Mouse (Mus musculus) right cerebral cortex, adult 18-20 months (tissue): ENCODE data around the gene Nfe2l1.

ENCODE experiments used
- DNase-seq: peaks from one replicate; pipeline ENCODE4 v3.0.0; 2022; ENCODE audit warnings: mixed read lengths

The Nfe2l1 gene

DNA sequence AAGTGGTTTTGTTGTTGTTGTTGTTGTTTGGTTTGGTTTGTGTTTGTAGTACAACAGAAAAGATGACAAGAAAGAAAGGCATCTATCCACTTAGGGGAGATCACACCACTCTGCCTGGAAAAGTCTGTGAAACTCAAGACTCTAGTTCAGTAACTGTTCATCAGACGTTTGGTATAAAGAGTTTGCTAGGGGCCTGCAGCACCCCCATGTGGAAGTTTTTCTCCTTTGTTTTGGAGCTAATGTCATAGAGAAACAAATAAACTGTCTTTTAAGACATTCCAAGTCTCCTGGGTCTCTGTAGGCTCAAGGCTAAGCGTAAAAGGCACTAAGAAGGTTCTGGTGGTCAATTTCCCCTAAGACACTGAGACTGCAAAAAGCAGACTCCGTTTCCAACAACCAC is 53.7 kb downstream of the Nfe2l1 start:
- no peak for DNase-seq

DNA sequence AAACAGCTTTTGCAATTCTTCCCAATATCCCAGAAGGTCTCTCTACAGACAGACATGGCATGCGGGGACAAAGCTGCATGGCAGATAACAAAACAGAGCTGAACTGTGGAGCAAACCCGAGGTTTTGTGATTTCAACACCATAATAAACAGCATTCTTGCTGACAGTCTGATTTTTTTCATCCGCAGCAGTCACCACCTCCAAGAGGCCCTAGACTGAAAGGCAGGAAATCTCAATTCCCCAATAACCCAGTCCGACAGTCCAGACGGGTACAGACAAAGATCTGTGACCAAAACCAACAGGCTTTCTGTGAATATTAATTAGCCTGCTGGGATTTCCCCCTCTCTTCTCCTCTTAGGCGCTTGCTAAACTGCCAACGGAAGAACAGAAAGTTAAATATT is 54.1 kb downstream of the Nfe2l1 start:
- DNase-seq = no peak

DNA sequence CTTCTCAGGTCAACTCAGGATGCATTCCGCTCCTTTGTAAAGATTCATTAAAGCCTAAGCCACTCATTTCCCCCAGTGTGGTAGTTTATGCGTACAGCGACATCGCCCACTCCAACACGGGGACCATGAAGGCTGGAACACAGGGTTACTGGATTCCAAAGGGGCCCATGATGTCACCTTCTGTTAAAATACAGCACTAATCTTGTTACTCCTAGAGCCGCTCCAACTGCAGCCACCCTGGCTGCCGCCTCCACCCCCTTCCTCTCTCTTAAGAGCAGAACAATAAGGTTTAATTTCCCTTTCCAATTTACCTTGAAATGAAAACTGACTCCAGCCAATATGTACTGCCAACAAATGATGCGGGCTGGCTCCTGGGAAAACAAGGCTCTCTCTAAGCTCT is 54.7 kb downstream of the Nfe2l1 start:
- DNase-seq = no peak

DNA sequence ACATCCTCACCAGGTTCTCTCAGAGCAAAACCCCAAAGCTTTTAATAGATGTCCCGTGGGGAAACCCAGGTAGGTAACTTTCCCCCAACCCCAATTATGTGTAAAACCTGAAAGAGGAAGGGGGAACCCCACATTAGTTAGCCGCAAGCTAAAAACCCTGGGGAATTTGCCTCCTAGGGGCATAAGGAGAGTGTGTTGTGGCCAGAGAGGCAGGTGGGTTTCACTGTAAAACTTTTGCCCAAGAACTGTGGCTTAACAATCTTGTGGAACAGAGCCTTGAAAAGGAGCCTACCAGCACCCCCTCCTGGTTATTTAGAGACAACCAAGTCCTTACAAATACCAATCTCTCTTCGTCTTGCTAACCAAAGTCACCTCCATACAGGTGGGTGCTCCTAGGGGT is 55.2 kb downstream of the Nfe2l1 start:
- DNase-seq = no peak

DNA sequence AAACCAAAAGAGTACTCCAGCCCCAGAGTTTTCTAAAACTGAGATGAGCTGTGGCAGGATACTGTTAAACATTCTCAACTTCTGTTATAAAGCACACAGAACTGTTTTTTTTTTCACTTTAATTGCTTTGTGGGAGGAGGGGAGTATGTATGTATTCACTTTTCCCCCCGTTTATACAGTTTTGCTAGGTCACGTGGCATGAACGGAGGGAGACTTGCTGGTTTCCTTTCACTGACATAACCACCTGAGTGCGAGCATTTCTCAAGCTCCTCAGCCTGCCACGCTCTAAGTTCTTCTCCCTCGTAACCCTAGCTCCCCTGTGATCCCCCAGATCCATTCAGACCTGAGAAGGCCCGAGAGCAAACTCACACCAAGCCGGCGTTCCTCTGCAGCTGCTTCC is 57.4 kb downstream of the Nfe2l1 start:
- DNase-seq = no peak

DNA sequence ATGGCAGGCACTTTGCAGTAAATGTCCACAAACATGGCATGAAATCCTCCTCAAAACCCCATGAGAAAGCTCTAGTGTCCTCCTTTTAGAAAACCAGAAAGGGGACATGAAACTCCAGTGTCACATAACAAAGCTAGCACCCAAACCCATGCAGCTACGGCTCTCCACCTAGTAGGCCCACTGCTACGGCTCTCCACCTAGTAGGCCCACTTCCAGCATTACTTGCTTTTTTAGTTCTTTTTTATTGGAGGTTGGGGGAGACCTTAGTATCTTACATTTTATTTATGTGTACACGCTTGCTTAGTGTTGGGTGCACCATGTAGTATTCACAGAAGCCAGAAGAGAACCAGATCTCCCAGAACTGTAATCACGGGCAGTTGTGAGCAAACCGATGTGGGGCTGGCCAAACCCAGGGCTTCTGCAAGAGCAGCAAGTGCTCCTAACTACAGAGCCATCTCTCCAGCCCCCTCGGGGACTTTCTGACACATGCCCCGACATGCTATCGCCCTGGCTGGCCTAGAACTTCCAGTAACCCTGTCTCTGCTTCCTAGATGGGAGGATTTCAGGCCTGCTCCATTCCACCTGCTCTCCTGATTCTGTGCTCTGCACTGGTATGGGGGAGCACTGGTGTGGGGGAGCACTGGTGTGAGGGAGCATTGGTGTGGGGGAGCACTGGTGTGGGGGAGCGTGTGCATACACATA is 58.3 kb downstream of the Nfe2l1 start:
- no peak for DNase-seq

DNA sequence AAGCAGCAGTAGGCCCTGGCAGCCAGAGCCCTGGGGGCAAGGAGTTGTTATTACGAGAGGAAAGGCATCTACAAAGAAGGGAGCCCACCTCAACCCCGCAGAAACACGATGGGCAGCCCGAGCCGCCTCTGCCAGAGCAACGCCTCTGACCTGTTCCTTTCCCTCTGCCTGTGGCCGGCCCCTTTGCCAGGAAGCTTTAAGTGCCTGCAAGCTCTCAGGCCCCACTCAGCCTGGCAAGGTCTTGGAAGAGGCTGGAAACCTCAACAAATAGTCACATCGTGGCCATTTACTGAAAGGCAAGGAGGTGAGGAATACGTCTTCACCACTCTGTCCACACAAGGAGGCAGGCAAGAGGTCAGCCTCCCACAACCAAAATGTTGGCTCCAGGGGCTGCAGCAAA is 61.5 kb downstream of the Nfe2l1 start:
- no peak for DNase-seq
